Mouse (Mus musculus): ENCODE data around the gene Slc4a10. TPM values are rescaled to one million over a fixed set of nuclear protein-coding genes. Genes with fewer than 3 reads are reported as not detected.

The Slc4a10 gene
- polyA plus RNA-seq, 1 experiment from 2014 or later = 0.02 TPM

- Histone ChIP-seq H3K36me3 (replicated peaks) (no peaks in the 10 kb centered on the region), H3K27me3 (no peaks in the 10 kb centered on the region), H3K9ac (no peak overlapping the region), H3K4me1 (replicated peaks) (no peaks in the 10 kb centered on the region), H3K9me3 (replicated peaks) (no peaks in the 10 kb centered on the region), H3K27ac (replicated peaks) (no peak overlapping the region), H3K4me3 (replicated peaks) (no peak overlapping the region), H3K4me2 (no peak overlapping the region)
- 47% methylated on average over 3 of the region's 3 CpGs for WGBS (ENCODE audit: insufficient replicate concordance)
- ATAC-seq (ENCODE audit: insufficient read depth) = no peak
Observed at GRCm38 (mm10) chr2:62352035-62352434, 305.8 kb downstream of the Slc4a10 start.

- no peaks in the 10 kb centered on the region for H3K4me1 ChIP-seq (replicated peaks)
- H3K36me3 ChIP-seq (replicated peaks) = no peaks in the 10 kb centered on the region
- 59% methylated on average over 6 of the region's 6 CpGs for WGBS (ENCODE audit: insufficient replicate concordance)
- no peak overlapping the region for H3K4me2 ChIP-seq
- H3K27me3 ChIP-seq = no peaks in the 10 kb centered on the region
- H3K9ac ChIP-seq = no peak overlapping the region
- H3K4me3 ChIP-seq (replicated peaks) = no peak overlapping the region
- ATAC-seq (ENCODE audit: insufficient read depth) = no peak
- no peak overlapping the region for H3K27ac ChIP-seq (replicated peaks)
- no peaks in the 10 kb centered on the region for H3K9me3 ChIP-seq (replicated peaks)
Observed at GRCm38 (mm10) chr2:62355766-62356165, 309.5 kb downstream of the Slc4a10 start.

GRCm38 (mm10) chr2:62356606-62357005 lies 310.3 kb downstream of the Slc4a10 start:
- Histone ChIP-seq H3K27me3 (no peaks in the 10 kb centered on the region), H3K4me1 (replicated peaks) (no peaks in the 10 kb centered on the region), H3K9ac (no peak overlapping the region), H3K4me2 (no peak overlapping the region), H3K36me3 (replicated peaks) (no peaks in the 10 kb centered on the region), H3K27ac (replicated peaks) (no peak overlapping the region), H3K9me3 (replicated peaks) (no peaks in the 10 kb centered on the region), H3K4me3 (replicated peaks) (no peak overlapping the region)
- 73% methylated on average over 14 of the region's 14 CpGs for WGBS (ENCODE audit: insufficient replicate concordance)
- no peak for ATAC-seq (ENCODE audit: insufficient read depth)

GRCm38 (mm10) chr2:62357259-62357658 lies 311.0 kb downstream of the Slc4a10 start:
- no peaks in the 10 kb centered on the region for H3K27me3 ChIP-seq
- no peak overlapping the region for H3K27ac ChIP-seq (replicated peaks)
- ATAC-seq (ENCODE audit: insufficient read depth) = no peak
- H3K4me1 ChIP-seq (replicated peaks) = no peaks in the 10 kb centered on the region
- no peak overlapping the region for H3K4me2 ChIP-seq
- H3K36me3 ChIP-seq (replicated peaks) = no peaks in the 10 kb centered on the region
- no peaks in the 10 kb centered on the region for H3K9me3 ChIP-seq (replicated peaks)
- no peak overlapping the region for H3K9ac ChIP-seq
- H3K4me3 ChIP-seq (replicated peaks) = no peak overlapping the region
- 70% methylated on average over 7 of the region's 7 CpGs for WGBS (ENCODE audit: insufficient replicate concordance)

GRCm38 (mm10) chr2:62360872-62361271 lies 314.6 kb downstream of the Slc4a10 start:
- Histone ChIP-seq H3K36me3 (replicated peaks) (no peaks in the 10 kb centered on the region), H3K27me3 (no peaks in the 10 kb centered on the region), H3K4me3 (replicated peaks) (no peak overlapping the region), H3K9ac (no peak overlapping the region), H3K4me1 (replicated peaks) (no peaks in the 10 kb centered on the region), H3K27ac (replicated peaks) (no peak overlapping the region), H3K9me3 (replicated peaks) (no peaks in the 10 kb centered on the region), H3K4me2 (no peak overlapping the region)
- whole genome bisulfite sequencing (ENCODE audit: insufficient replicate concordance) = 51% methylated on average over 6 of the region's 6 CpGs
- ATAC-seq (ENCODE audit: insufficient read depth) = no peak

GRCm38 (mm10) chr2:62361514-62361913 lies 315.3 kb downstream of the Slc4a10 start:
- no peak overlapping the region for H3K4me3 ChIP-seq (replicated peaks)
- H3K4me2 ChIP-seq = no peak overlapping the region
- no peaks in the 10 kb centered on the region for H3K27me3 ChIP-seq
- no peaks in the 10 kb centered on the region for H3K36me3 ChIP-seq (replicated peaks)
- H3K4me1 ChIP-seq (replicated peaks) = no peaks in the 10 kb centered on the region
- H3K9ac ChIP-seq = no peak overlapping the region
- no peak for ATAC-seq (ENCODE audit: insufficient read depth)
- H3K27ac ChIP-seq (replicated peaks) = no peak overlapping the region
- no peaks in the 10 kb centered on the region for H3K9me3 ChIP-seq (replicated peaks)
- 48% methylated on average over 3 of the region's 3 CpGs for WGBS (ENCODE audit: insufficient replicate concordance)

GRCm38 (mm10) chr2:62362211-62362610 lies 315.9 kb downstream of the Slc4a10 start:
- H3K4me2 ChIP-seq = no peak overlapping the region
- H3K27me3 ChIP-seq = no peaks in the 10 kb centered on the region
- H3K9ac ChIP-seq = no peak overlapping the region
- H3K36me3 ChIP-seq (replicated peaks) = no peaks in the 10 kb centered on the region
- H3K27ac ChIP-seq (replicated peaks) = no peak overlapping the region
- no peaks in the 10 kb centered on the region for H3K9me3 ChIP-seq (replicated peaks)
- no peak for ATAC-seq (ENCODE audit: insufficient read depth)
- no peak overlapping the region for H3K4me3 ChIP-seq (replicated peaks)
- 71% methylated on average over 9 of the region's 9 CpGs for WGBS (ENCODE audit: insufficient replicate concordance)
- H3K4me1 ChIP-seq (replicated peaks) = no peaks in the 10 kb centered on the region

GRCm38 (mm10) chr2:62363606-62364005 lies 317.3 kb downstream of the Slc4a10 start:
- WGBS (ENCODE audit: insufficient replicate concordance) = 19% methylated on average over 4 of the region's 4 CpGs
- no peak overlapping the region for H3K27ac ChIP-seq (replicated peaks)

GRCm38 (mm10) chr2:62368349-62369053 lies 322.2 kb downstream of the Slc4a10 start:
- Histone ChIP-seq H3K27ac (replicated peaks) (no peak overlapping the region), H3K36me3 (replicated peaks) (no peaks in the 10 kb centered on the region), H3K9me3 (replicated peaks) (no peaks in the 10 kb centered on the region), H3K27me3 (no peaks in the 10 kb centered on the region), H3K4me2 (no peak overlapping the region), H3K4me3 (replicated peaks) (no peak overlapping the region), H3K4me1 (replicated peaks) (no peaks in the 10 kb centered on the region), H3K9ac (no peak overlapping the region)
- ATAC-seq (ENCODE audit: insufficient read depth) = no peak
- 68% methylated on average over 5 of the region's 5 CpGs for WGBS (ENCODE audit: insufficient replicate concordance)

More at GRCm38 (mm10) chr2:62363606-62364005, 317.3 kb downstream of the Slc4a10 start:
- Histone ChIP-seq H3K36me3 (replicated peaks) (no peaks in the 10 kb centered on the region), H3K27me3 (no peaks in the 10 kb centered on the region), H3K4me1 (replicated peaks) (no peaks in the 10 kb centered on the region), H3K4me3 (replicated peaks) (no peak overlapping the region), H3K9ac (no peak overlapping the region), H3K4me2 (no peak overlapping the region), H3K9me3 (replicated peaks) (no peaks in the 10 kb centered on the region)
- no peak; the same call in 1 of the 2 replicates for ATAC-seq (ENCODE audit: insufficient read depth)

GRCm38 (mm10) chr2:62370048-62370447 lies 323.8 kb downstream of the Slc4a10 start:
- Histone ChIP-seq H3K27me3 (no peaks in the 10 kb centered on the region), H3K9me3 (replicated peaks) (no peaks in the 10 kb centered on the region), H3K4me3 (replicated peaks) (no peak overlapping the region), H3K9ac (no peak overlapping the region), H3K4me2 (no peak overlapping the region), H3K4me1 (replicated peaks) (no peaks in the 10 kb centered on the region), H3K36me3 (replicated peaks) (no peaks in the 10 kb centered on the region), H3K27ac (replicated peaks) (no peak overlapping the region)
- ATAC-seq (ENCODE audit: insufficient read depth) = no peak
- 57% methylated on average over 2 of the region's 2 CpGs for WGBS (ENCODE audit: insufficient replicate concordance)

- Histone ChIP-seq H3K9ac (no peak overlapping the region), H3K36me3 (replicated peaks) (no peaks in the 10 kb centered on the region)
Observed at GRCm38 (mm10) chr2:62373692-62374091, 327.4 kb downstream of the Slc4a10 start.

More at GRCm38 (mm10) chr2:62373692-62374091, 327.4 kb downstream of the Slc4a10 start:
- no peaks in the 10 kb centered on the region for H3K9me3 ChIP-seq (replicated peaks)
- no peak overlapping the region for H3K27ac ChIP-seq (replicated peaks)
- no peak for ATAC-seq (ENCODE audit: insufficient read depth)
- no peaks in the 10 kb centered on the region for H3K27me3 ChIP-seq
- no peak overlapping the region for H3K4me2 ChIP-seq
- no peak overlapping the region for H3K4me3 ChIP-seq (replicated peaks)
- 68% methylated on average over 11 of the region's 11 CpGs for WGBS (ENCODE audit: insufficient replicate concordance)
- H3K4me1 ChIP-seq (replicated peaks) = no peaks in the 10 kb centered on the region
